Mouse (Mus musculus): ENCODE results near the gene Nedd1. TPM values are rescaled to one million over a fixed set of nuclear protein-coding genes. Genes with fewer than 3 reads are reported as not detected.

The Nedd1 gene
- total and polyA plus RNA-seq, 3 experiments, result 19.0 to 34.7 (median 20.7) TPM

DNA sequence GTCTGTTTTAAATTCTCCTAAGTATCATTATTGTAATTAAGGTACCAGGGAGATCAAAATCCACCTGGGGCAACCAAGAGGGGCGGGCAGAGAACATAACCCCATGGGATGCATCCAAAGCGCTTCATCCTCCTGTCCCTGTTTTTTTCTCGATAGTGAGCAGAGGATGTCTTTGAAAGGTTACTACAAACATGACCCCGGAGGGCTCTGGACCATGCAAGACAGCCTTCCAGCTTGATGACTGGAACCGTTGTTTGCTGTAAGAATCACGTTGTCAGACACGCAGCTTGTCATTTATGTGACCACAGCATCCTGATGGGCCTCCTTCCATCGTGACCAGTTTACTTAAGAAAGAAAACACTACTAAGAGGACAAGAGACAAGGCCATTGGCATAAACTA, 73.1 kb downstream of the Nedd1 start:
- Histone ChIP-seq H3K4me1 (ENCODE audit: control insufficient read depth in 1 of 2, insufficient read depth in 2 of 2) (peaks cover 0 to 9% of the 10 kb centered on the region in 2 experiments; a peak in 1 of 4 replicates), H3K36me3 (replicated peaks in 1 of 2; ENCODE audit: control insufficient read depth in 1 of 2, insufficient read depth in 1 of 2, low read length in 1 of 2) (no peaks in the 10 kb centered on the region), H3K27ac (ENCODE audit: insufficient read depth, low read depth) (no peak overlapping the region), H3K79me2 (replicated peaks; ENCODE audit: control insufficient read depth, extremely low read depth, insufficient read depth, poor library complexity, severe bottlenecking) (no peaks in the 10 kb centered on the region), H3K27me3 (replicated peaks) (no peaks in the 10 kb centered on the region), H3K4me2 (ENCODE audit: insufficient read depth, low read depth, poor library complexity, severe bottlenecking) (no peak overlapping the region), H3K9ac (ENCODE audit: insufficient read depth, low read depth) (no peak overlapping the region), H3K4me3 (replicated peaks in 1 of 3; ENCODE audit: low read depth in 2 of 3, low read length in 2 of 3, poor library complexity in 1 of 3) (no peak overlapping the region), H3K9me3 (replicated peaks; ENCODE audit: low read length) (no peaks in the 10 kb centered on the region)
- dilution Hi-C loops (cut with MboI; ENCODE audit: extremely low pct_ligation_motif_present, extremely low pct_unique_long_range_greater_than_20kb, low sequenced_read_pairs), result no loop called here
- no peak for TF ChIP-seq SIN3A (IDR thresholded peaks at IDR 0.05; ENCODE audit: low read length)
- no peak for DNase-seq (ENCODE audit: extremely low read depth)
- in situ Hi-C loops (cut with MboI; ENCODE audit: low pct_ligation_motif_present, low pct_unique_long_range_greater_than_20kb, low sequenced_read_pairs), result no loop called here

DNA sequence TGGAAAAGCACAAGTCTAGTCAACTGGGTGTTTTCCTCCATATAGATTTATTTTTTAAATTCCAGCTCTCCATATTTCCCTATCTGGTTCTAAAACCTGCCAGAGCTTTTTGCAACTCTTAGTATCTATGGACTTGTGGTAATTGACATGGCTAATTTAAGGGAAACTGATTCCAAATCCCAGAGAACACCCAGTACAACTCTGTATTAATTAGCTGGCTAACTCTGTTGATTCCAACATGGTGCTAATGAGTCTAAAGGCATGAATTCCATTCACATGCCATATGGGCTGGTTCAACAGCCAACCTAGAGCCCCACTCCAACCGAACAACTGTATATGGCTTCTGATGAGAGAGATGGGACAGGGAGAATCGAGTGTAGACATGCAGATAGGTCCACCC, 74.5 kb downstream of the Nedd1 start:
- Histone ChIP-seq H3K27me3 (replicated peaks) (no peaks in the 10 kb centered on the region), H3K79me2 (replicated peaks; ENCODE audit: control insufficient read depth, extremely low read depth, insufficient read depth, poor library complexity, severe bottlenecking) (no peaks in the 10 kb centered on the region), H3K4me2 (ENCODE audit: insufficient read depth, low read depth, poor library complexity, severe bottlenecking) (no peak overlapping the region), H3K9me3 (replicated peaks; ENCODE audit: low read length) (no peaks in the 10 kb centered on the region), H3K4me1 (ENCODE audit: control insufficient read depth in 1 of 2, insufficient read depth in 2 of 2) (peaks cover 0 to 9% of the 10 kb centered on the region in 2 experiments; a peak in 1 of 4 replicates), H3K27ac (ENCODE audit: insufficient read depth, low read depth) (no peak overlapping the region), H3K9ac (ENCODE audit: insufficient read depth, low read depth) (no peak overlapping the region), H3K36me3 (replicated peaks in 1 of 2; ENCODE audit: control insufficient read depth in 1 of 2, insufficient read depth in 1 of 2, low read length in 1 of 2) (no peaks in the 10 kb centered on the region), H3K4me3 (replicated peaks in 1 of 3; ENCODE audit: low read depth in 2 of 3, low read length in 2 of 3, poor library complexity in 1 of 3) (no peak overlapping the region)
- TF ChIP-seq POLR2A (IDR thresholded peaks at IDR 0.05; ENCODE audit: low read depth, low read length) (no peak), ETS1 (conservative IDR thresholded peaks at IDR 0.05; ENCODE audit: low read depth, low read length) (no peak), IRF4 (IDR thresholded peaks at IDR 0.05; ENCODE audit: low read depth, low read length) (no peak), JUND (conservative IDR thresholded peaks at IDR 0.05; ENCODE audit: low read depth, low read length) (no peak), NELFE (IDR thresholded peaks at IDR 0.05; ENCODE audit: low read depth, low read length) (no peak), CTCF (conservative IDR thresholded peaks at IDR 0.05 in 1 of 2, IDR thresholded peaks at IDR 0.05 in 1 of 2; ENCODE audit: low read depth in 2 of 2, low read length in 2 of 2) (no peak), RCOR1 (conservative IDR thresholded peaks at IDR 0.05; ENCODE audit: low read depth, low read length) (no peak), UBTF (IDR thresholded peaks at IDR 0.05; ENCODE audit: low read depth, low read length) (no peak), RAD21 (IDR thresholded peaks at IDR 0.05; ENCODE audit: low read depth, low read length) (no peak), SMC3 (IDR thresholded peaks at IDR 0.05; ENCODE audit: low read depth, low read length) (no peak), MXI1 (IDR thresholded peaks at IDR 0.05; ENCODE audit: low read depth, low read length) (no peak)
- dilution Hi-C loops (cut with MboI; ENCODE audit: extremely low pct_ligation_motif_present, extremely low pct_unique_long_range_greater_than_20kb, low sequenced_read_pairs), result no loop called here
- no peak for DNase-seq (ENCODE audit: extremely low read depth)
- in situ Hi-C loops (cut with MboI; ENCODE audit: low pct_ligation_motif_present, low pct_unique_long_range_greater_than_20kb, low sequenced_read_pairs), result no loop called here

DNA sequence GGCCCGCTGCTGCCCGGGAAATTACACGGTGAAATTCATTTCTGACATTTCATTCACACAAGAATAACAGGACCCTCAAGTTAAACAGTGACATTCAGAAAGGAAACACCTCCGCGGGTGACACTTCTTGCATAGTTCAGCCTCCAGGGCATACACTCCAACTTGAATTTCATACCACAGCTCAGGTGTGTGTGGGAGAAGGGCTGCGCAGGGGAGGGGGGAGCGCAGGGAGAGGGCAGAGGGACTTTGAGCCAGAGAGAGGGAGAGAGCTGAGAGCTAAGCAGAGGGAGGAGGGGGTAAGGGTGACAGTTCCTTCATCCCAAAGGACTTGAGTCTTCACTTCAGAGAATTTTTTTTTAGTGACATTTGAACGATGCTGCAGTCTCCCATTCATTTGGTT, 78.2 kb downstream of the Nedd1 start:
- dilution Hi-C loops (cut with MboI; ENCODE audit: extremely low pct_ligation_motif_present, extremely low pct_unique_long_range_greater_than_20kb, low sequenced_read_pairs), result no loop called here
- Histone ChIP-seq H3K27me3 (replicated peaks) (no peaks in the 10 kb centered on the region), H3K9ac (ENCODE audit: insufficient read depth, low read depth) (no peak overlapping the region), H3K4me3 (replicated peaks in 1 of 3; ENCODE audit: low read depth in 2 of 3, low read length in 2 of 3, poor library complexity in 1 of 3) (no peak overlapping the region), H3K4me2 (ENCODE audit: insufficient read depth, low read depth, poor library complexity, severe bottlenecking) (no peak overlapping the region), H3K27ac (ENCODE audit: insufficient read depth, low read depth) (no peak overlapping the region), H3K9me3 (replicated peaks; ENCODE audit: low read length) (no peaks in the 10 kb centered on the region), H3K4me1 (ENCODE audit: control insufficient read depth in 1 of 2, insufficient read depth in 2 of 2) (no peaks in the 10 kb centered on the region), H3K36me3 (replicated peaks in 1 of 2; ENCODE audit: control insufficient read depth in 1 of 2, insufficient read depth in 1 of 2, low read length in 1 of 2) (no peaks in the 10 kb centered on the region), H3K79me2 (replicated peaks; ENCODE audit: control insufficient read depth, extremely low read depth, insufficient read depth, poor library complexity, severe bottlenecking) (no peaks in the 10 kb centered on the region)
- in situ Hi-C loops (cut with MboI; ENCODE audit: low pct_ligation_motif_present, low pct_unique_long_range_greater_than_20kb, low sequenced_read_pairs), result no loop called here
- TF ChIP-seq ZC3H11A (IDR thresholded peaks at IDR 0.05; ENCODE audit: low read depth, low read length), result no peak
- no peak for TF ChIP-seq TBP (conservative IDR thresholded peaks at IDR 0.05; ENCODE audit: low read depth, low read length)
- no peak for TF ChIP-seq IRF4 (IDR thresholded peaks at IDR 0.05; ENCODE audit: low read depth, low read length)
- no peak for TF ChIP-seq JUND (conservative IDR thresholded peaks at IDR 0.05; ENCODE audit: low read depth, low read length)
- no peak for TF ChIP-seq USF1 (IDR thresholded peaks at IDR 0.05; ENCODE audit: low read depth, low read length)
- no peak for TF ChIP-seq SMC3 (IDR thresholded peaks at IDR 0.05; ENCODE audit: low read depth, low read length)
- TF ChIP-seq PAX5 (IDR thresholded peaks at IDR 0.05; ENCODE audit: low read length), result no peak
- TF ChIP-seq KAT2A (IDR thresholded peaks at IDR 0.05; ENCODE audit: insufficient replicate concordance, low read length), result no peak
- no peak for TF ChIP-seq BHLHE40 (IDR thresholded peaks at IDR 0.05; ENCODE audit: low read depth, low read length)
- TF ChIP-seq NELFE (IDR thresholded peaks at IDR 0.05; ENCODE audit: low read depth, low read length), result no peak
- no peak for TF ChIP-seq USF2 (conservative IDR thresholded peaks at IDR 0.05; ENCODE audit: low read depth, low read length)
- no peak for TF ChIP-seq SIN3A (IDR thresholded peaks at IDR 0.05; ENCODE audit: low read length)
- TF ChIP-seq MYC (IDR thresholded peaks at IDR 0.05; ENCODE audit: low read depth, low read length), result no peak
- no peak for DNase-seq (ENCODE audit: extremely low read depth)

Measured in CH12.LX (cell line).